Mouse (Mus musculus): ENCODE results near the gene Agfg2.

Gene Agfg2

GRCm38 (mm10) chr5:137683388-137684293 is 885 bp downstream of the Agfg2 start:
- in situ Hi-C loops (cut with MboI; ENCODE audit: low sequenced_read_pairs) = no loop called here

- in situ Hi-C loops (cut with MboI; ENCODE audit: low sequenced_read_pairs) = no loop called here
Observed at GRCm38 (mm10) chr5:137682526-137682925, 2.0 kb downstream of the Agfg2 start.

GRCm38 (mm10) chr5:137679726-137680125 is 4.8 kb downstream of the Agfg2 start:
- in situ Hi-C loops (cut with MboI; ENCODE audit: low sequenced_read_pairs) = no loop called here

- in situ Hi-C loops (cut with MboI; ENCODE audit: low sequenced_read_pairs) = no loop called here
Observed at GRCm38 (mm10) chr5:137678736-137679135, 5.8 kb downstream of the Agfg2 start.

- in situ Hi-C loops (cut with MboI; ENCODE audit: low sequenced_read_pairs) = no loop called here
Observed at GRCm38 (mm10) chr5:137677859-137678258, 6.7 kb downstream of the Agfg2 start.

- in situ Hi-C loops (cut with MboI; ENCODE audit: low sequenced_read_pairs) = no loop called here
Observed at GRCm38 (mm10) chr5:137674786-137675185, 9.7 kb downstream of the Agfg2 start.

- in situ Hi-C loops (cut with MboI; ENCODE audit: low sequenced_read_pairs) = no loop called here
Observed at GRCm38 (mm10) chr5:137673015-137673414, 11.5 kb downstream of the Agfg2 start.

GRCm38 (mm10) chr5:137672361-137672760 is 12.2 kb downstream of the Agfg2 start:
- in situ Hi-C loops (cut with MboI; ENCODE audit: low sequenced_read_pairs) = no loop called here

GRCm38 (mm10) chr5:137671443-137672240 is 12.9 kb downstream of the Agfg2 start:
- in situ Hi-C loops (cut with MboI; ENCODE audit: low sequenced_read_pairs) = no loop called here

GRCm38 (mm10) chr5:137670240-137670639 is 14.3 kb downstream of the Agfg2 start:
- in situ Hi-C loops (cut with MboI; ENCODE audit: low sequenced_read_pairs) = no loop called here

- in situ Hi-C loops (cut with MboI; ENCODE audit: low sequenced_read_pairs) = no loop called here
Observed at GRCm38 (mm10) chr5:137668971-137669370, 15.6 kb downstream of the Agfg2 start.

GRCm38 (mm10) chr5:137663057-137663456 is 21.5 kb downstream of the Agfg2 start:
- in situ Hi-C loops (cut with MboI; ENCODE audit: low sequenced_read_pairs) = loop anchor here (5.0 kb wide), 1 partner anchor 99 kb away; no protein-coding TSS in a partner anchor

- in situ Hi-C loops (cut with MboI; ENCODE audit: low sequenced_read_pairs) = loop anchor here (5.0 kb wide), 1 partner anchor 102 kb away; no protein-coding TSS in a partner anchor
Observed at GRCm38 (mm10) chr5:137660064-137660688, 24.4 kb downstream of the Agfg2 start.

GRCm38 (mm10) chr5:137656977-137657376 is 27.5 kb downstream of the Agfg2 start:
- in situ Hi-C loops (cut with MboI; ENCODE audit: low sequenced_read_pairs) = no loop called here

- in situ Hi-C loops (cut with MboI; ENCODE audit: low sequenced_read_pairs) = no loop called here
Observed at GRCm38 (mm10) chr5:137654746-137655145, 29.8 kb downstream of the Agfg2 start.

- in situ Hi-C loops (cut with MboI; ENCODE audit: low sequenced_read_pairs) = no loop called here
Observed at GRCm38 (mm10) chr5:137653366-137653765, 31.2 kb downstream of the Agfg2 start.

GRCm38 (mm10) chr5:137652474-137652873 is 32.1 kb downstream of the Agfg2 start:
- in situ Hi-C loops (cut with MboI; ENCODE audit: low sequenced_read_pairs) = no loop called here

GRCm38 (mm10) chr5:137649669-137650571 is 34.6 kb downstream of the Agfg2 start:
- in situ Hi-C loops (cut with MboI; ENCODE audit: low sequenced_read_pairs) = no loop called here

GRCm38 (mm10) chr5:137649251-137649650 is 35.3 kb downstream of the Agfg2 start:
- in situ Hi-C loops (cut with MboI; ENCODE audit: low sequenced_read_pairs) = no loop called here
